Mouse (Mus musculus): ENCODE data around the gene Bend5. TPM values are rescaled to one million over a fixed set of nuclear protein-coding genes. Genes with fewer than 3 reads are reported as not detected.

Gene Bend5
- total and polyA plus RNA-seq, 3 experiments = 15.6 to 21.8 (median 19.3) TPM

DNA sequence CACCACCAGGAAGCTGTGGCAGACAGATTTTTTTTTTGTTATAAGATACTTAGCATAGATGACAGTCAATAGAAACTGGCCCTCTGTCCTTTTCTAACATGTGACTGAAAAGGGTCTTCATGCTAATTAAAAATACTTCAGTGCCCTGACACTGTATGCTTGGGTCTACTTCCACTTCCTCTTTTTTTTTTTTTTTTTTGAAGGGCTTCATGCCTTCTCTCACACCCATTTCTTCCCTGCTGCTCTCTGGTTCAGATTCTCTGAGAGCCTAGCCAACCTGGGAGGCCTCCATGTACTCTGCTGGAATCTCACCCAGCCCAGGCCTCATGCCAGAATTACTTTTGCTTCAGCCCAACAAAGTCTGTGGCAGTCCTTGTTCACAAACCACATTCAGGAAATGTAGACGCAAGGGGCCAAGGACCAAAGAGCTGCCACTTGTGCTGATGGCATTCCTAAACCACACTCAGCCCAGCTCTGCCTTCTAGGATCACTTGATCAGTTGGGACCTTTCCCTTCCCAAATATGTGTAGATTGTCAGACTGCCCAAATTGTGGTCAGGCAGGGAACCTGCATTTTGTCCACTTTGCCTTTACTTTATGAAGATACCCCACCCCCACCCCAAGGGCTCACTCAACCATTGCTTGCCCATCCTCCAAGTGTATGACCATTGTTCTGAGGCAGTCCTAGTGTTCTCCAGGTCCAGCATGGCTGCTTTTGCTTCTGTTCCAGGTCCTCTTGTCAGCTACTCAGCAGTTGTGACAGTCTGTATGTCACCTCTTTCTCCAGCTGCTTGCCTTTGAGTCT lies 27.8 kb downstream of the Bend5 start:
- H3K27ac ChIP-seq (ENCODE audit: insufficient read depth, low read depth) = peak overlapping the region; percentile 100
- TF ChIP-seq USF1 (IDR thresholded peaks at IDR 0.05; ENCODE audit: low read depth, low read length) = peak; percentile 40
- TF ChIP-seq TBP (conservative IDR thresholded peaks at IDR 0.05; ENCODE audit: low read depth, low read length) = peak; percentile 41; the same call in 1 of the 2 replicates
- TF ChIP-seq IRF4 (IDR thresholded peaks at IDR 0.05; ENCODE audit: low read depth, low read length) = peak; percentile 98
- TF ChIP-seq ZNF384 (IDR thresholded peaks at IDR 0.05; ENCODE audit: low read depth, low read length) = peak; percentile 99
- peak; percentile 70 for TF ChIP-seq ELF1 (IDR thresholded peaks at IDR 0.05; ENCODE audit: low read depth, low read length)
- no peak; the same call in 1 of the 2 replicates for TF ChIP-seq HCFC1 (IDR thresholded peaks at IDR 0.05; ENCODE audit: low read depth, low read length)
- TF ChIP-seq UBTF (IDR thresholded peaks at IDR 0.05; ENCODE audit: low read depth, low read length) = no peak
- peak; percentile 77 for TF ChIP-seq MAFK (IDR thresholded peaks at IDR 0.05; ENCODE audit: insufficient replicate concordance, low read length)
- TF ChIP-seq NELFE (IDR thresholded peaks at IDR 0.05; ENCODE audit: low read depth, low read length) = no peak
- TF ChIP-seq MAZ (IDR thresholded peaks at IDR 0.05; ENCODE audit: low read depth, low read length) = no peak
- peak; percentile 96 for TF ChIP-seq SIN3A (IDR thresholded peaks at IDR 0.05; ENCODE audit: low read length)
- no peak for TF ChIP-seq GABPA (IDR thresholded peaks at IDR 0.05; ENCODE audit: insufficient replicate concordance, low read depth, low read length)
- peak; percentile 99 for TF ChIP-seq EP300 (IDR thresholded peaks at IDR 0.05; ENCODE audit: low read length)
- TF ChIP-seq ZKSCAN1 (IDR thresholded peaks at IDR 0.05; ENCODE audit: borderline replicate concordance, low read depth, low read length) = no peak; the same call in 1 of the 2 replicates
- TF ChIP-seq CHD2 (IDR thresholded peaks at IDR 0.05; ENCODE audit: low read length) = peak; percentile 89
- TF ChIP-seq CHD1 (IDR thresholded peaks at IDR 0.05; ENCODE audit: low read depth, low read length) = no peak; the same call in 1 of the 2 replicates
- TF ChIP-seq MXI1 (IDR thresholded peaks at IDR 0.05; ENCODE audit: low read depth, low read length) = peak; percentile 94
- TF ChIP-seq RCOR1 (conservative IDR thresholded peaks at IDR 0.05; ENCODE audit: low read depth, low read length) = peak; percentile 52; the same call in 1 of the 2 replicates
- TF ChIP-seq E2F4 (IDR thresholded peaks at IDR 0.05; ENCODE audit: insufficient replicate concordance, low read depth, low read length) = no peak
- no peak; the same call in 1 of the 2 replicates for TF ChIP-seq RAD21 (IDR thresholded peaks at IDR 0.05; ENCODE audit: low read depth, low read length)
- peak; percentile 41 for TF ChIP-seq POLR2A (IDR thresholded peaks at IDR 0.05; ENCODE audit: low read depth, low read length)
- peak; percentile 19; the same call in 1 of the 2 replicates for TF ChIP-seq SMC3 (IDR thresholded peaks at IDR 0.05; ENCODE audit: low read depth, low read length)
- TF ChIP-seq PAX5 (IDR thresholded peaks at IDR 0.05; ENCODE audit: low read length) = no peak
- TF ChIP-seq TCF12 (IDR thresholded peaks at IDR 0.05; ENCODE audit: low read depth, low read length) = peak; percentile 85
- TF ChIP-seq JUND (conservative IDR thresholded peaks at IDR 0.05; ENCODE audit: low read depth, low read length) = peak; percentile 76
- TF ChIP-seq ETS1 (conservative IDR thresholded peaks at IDR 0.05; ENCODE audit: low read depth, low read length) = peak; percentile 94
- peak; percentile 95 for TF ChIP-seq BHLHE40 (IDR thresholded peaks at IDR 0.05; ENCODE audit: low read depth, low read length)
- peak; percentile 63 for TF ChIP-seq JUN (IDR thresholded peaks at IDR 0.05; ENCODE audit: insufficient read depth, low read depth, low read length)
- no peak for TF ChIP-seq POLR2AphosphoS2 (IDR thresholded peaks at IDR 0.05; ENCODE audit: low read depth, low read length)
- no peak for TF ChIP-seq ZMIZ1 (IDR thresholded peaks at IDR 0.05; ENCODE audit: low read depth, low read length)
- TF ChIP-seq MEF2A (IDR thresholded peaks at IDR 0.05; ENCODE audit: borderline replicate concordance, low read depth, low read length) = peak; percentile 90
- TF ChIP-seq KAT2A (IDR thresholded peaks at IDR 0.05; ENCODE audit: insufficient replicate concordance, low read length) = 0 out of 2 replicates have a peak, but pooled peaks have one; percentile 11
- TF ChIP-seq USF2 (conservative IDR thresholded peaks at IDR 0.05; ENCODE audit: low read depth, low read length) = no peak
- no peak for TF ChIP-seq ZC3H11A (IDR thresholded peaks at IDR 0.05; ENCODE audit: low read depth, low read length)
- no peak for TF ChIP-seq NRF1 (IDR thresholded peaks at IDR 0.05; ENCODE audit: low read depth, low read length)
- peak; percentile 87 for TF ChIP-seq MAX (IDR thresholded peaks at IDR 0.05; ENCODE audit: low read length)
- peak; percentile 95 for TF ChIP-seq MYC (IDR thresholded peaks at IDR 0.05; ENCODE audit: low read depth, low read length)
- no peak for TF ChIP-seq CTCF (conservative IDR thresholded peaks at IDR 0.05 in 1 of 2, IDR thresholded peaks at IDR 0.05 in 1 of 2; ENCODE audit: low read depth in 2 of 2, low read length in 2 of 2)
- H3K4me3 ChIP-seq (replicated peaks in 1 of 3; ENCODE audit: low read depth in 2 of 3, low read length in 2 of 3, poor library complexity in 1 of 3) = peak overlapping the region in 1 of 3 experiments; percentile 18

More for the DNA sequence above, 27.8 kb downstream of the Bend5 start:
- dilution Hi-C loops (cut with MboI; ENCODE audit: extremely low pct_ligation_motif_present, extremely low pct_unique_long_range_greater_than_20kb, low sequenced_read_pairs) (no loop called here), in situ Hi-C loops (cut with MboI; ENCODE audit: low pct_ligation_motif_present, low pct_unique_long_range_greater_than_20kb, low sequenced_read_pairs) (no loop called here)
- Histone ChIP-seq H3K4me1 (ENCODE audit: control insufficient read depth in 1 of 2, insufficient read depth in 2 of 2) (peaks cover 50 to 67% of the 10 kb centered on the region in 2 experiments), H3K9ac (ENCODE audit: insufficient read depth, low read depth) (peak overlapping the region; percentile 43; the same call in 1 of the 2 replicates), H3K79me2 (replicated peaks; ENCODE audit: control insufficient read depth, extremely low read depth, insufficient read depth, poor library complexity, severe bottlenecking) (peaks cover 10% of the 10 kb centered on the region), H3K27me3 (replicated peaks) (no peaks in the 10 kb centered on the region), H3K4me2 (ENCODE audit: insufficient read depth, low read depth, poor library complexity, severe bottlenecking) (peak overlapping the region; percentile 86), H3K36me3 (replicated peaks in 1 of 2; ENCODE audit: control insufficient read depth in 1 of 2, insufficient read depth in 1 of 2, low read length in 1 of 2) (peaks cover 21 to 22% of the 10 kb centered on the region in 2 experiments), H3K9me3 (replicated peaks; ENCODE audit: low read length) (no peaks in the 10 kb centered on the region)
- DNase-seq (ENCODE audit: extremely low read depth) = peak; percentile 86

All from CH12.LX (cell line).